Mouse (Mus musculus): ENCODE measurements around the gene Thbs2. TPM values are rescaled to one million over a fixed set of nuclear protein-coding genes. Genes with fewer than 3 reads are reported as not detected.

Gene Thbs2
- polyA plus RNA-seq, 1 experiment from 2014 or later: 6.9 TPM

DNA sequence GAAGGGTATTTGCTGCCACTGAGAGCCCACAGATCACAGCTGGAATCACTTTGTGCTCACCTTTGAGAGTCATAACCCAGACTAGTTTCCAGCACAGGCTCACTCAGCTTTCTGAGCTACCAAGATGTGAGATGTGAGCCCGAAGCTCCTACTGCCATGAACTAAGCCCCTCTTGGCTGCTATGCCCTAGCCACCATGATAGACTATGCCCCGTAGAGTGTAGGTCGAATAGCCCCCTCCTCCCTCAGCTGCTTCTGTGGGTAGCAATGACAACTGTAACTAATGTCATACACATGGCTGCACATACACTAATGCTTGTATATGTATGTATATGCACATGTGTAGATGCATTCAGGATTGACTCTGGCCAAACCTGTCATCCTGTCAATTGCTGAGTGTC, 20.3 kb upstream of the Thbs2 start:
- Histone ChIP-seq H3K36me3 (no peaks in the 10 kb centered on the region), H3K9me3 (no peaks in the 10 kb centered on the region), H3K27ac (replicated peaks) (no peak overlapping the region), H3K9ac (no peak overlapping the region), H3K27me3 (no peaks in the 10 kb centered on the region), H3K4me2 (no peak overlapping the region), H3K4me3 (no peak overlapping the region), H3K4me1 (replicated peaks) (peaks cover 19% of the 10 kb centered on the region)
- no peak for ATAC-seq (ENCODE audit: low read depth)
- 51% methylated on average over 3 of the region's 3 CpGs for WGBS

DNA sequence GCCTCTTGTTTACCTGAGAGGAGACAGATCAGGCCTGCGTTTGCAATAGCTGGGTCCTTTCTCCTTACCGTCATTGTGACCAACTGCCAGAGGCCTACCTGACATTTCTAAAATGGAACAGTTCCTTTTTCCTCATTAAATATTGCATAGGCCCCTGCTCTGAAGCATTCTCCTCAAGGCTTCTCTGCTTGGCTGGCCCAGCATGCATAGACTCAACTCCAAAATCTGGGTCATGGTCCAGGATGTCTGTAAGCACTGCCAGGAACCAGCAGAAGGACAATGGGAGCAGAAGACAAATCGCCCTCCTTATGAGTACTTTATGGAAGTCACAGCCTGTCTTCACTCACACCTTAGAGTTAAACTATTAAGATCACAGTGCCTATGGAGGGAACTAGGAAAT, 17.7 kb upstream of the Thbs2 start:
- H3K4me1 ChIP-seq (replicated peaks): peaks cover 13% of the 10 kb centered on the region
- no peaks in the 10 kb centered on the region for H3K9me3 ChIP-seq
- no peak overlapping the region for H3K4me3 ChIP-seq
- H3K27me3 ChIP-seq: no peaks in the 10 kb centered on the region
- H3K9ac ChIP-seq: no peak overlapping the region
- ATAC-seq (ENCODE audit: low read depth): no peak
- H3K27ac ChIP-seq (replicated peaks): no peak overlapping the region
- H3K36me3 ChIP-seq: no peaks in the 10 kb centered on the region
- 92% methylated on average over 3 of the region's 3 CpGs for WGBS
- H3K4me2 ChIP-seq: no peak overlapping the region

DNA sequence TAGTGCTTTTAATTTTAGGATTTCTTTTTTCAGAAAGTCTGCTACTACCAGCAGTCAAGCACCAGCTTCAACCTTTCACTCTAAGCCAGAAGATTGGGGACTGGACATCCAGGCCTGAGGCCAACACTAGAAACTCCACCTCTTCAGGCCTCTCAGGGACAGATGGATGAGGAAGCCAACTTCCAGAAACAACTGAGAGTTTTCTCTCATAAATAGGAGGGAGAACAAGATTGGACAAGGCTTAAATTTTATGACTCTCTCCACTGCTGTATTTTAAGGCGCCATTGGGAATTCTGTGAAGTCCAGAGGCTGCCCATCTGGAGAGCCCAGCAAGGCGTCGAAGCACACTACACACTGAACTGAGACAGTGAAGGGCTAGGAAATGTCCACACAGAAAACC, 17.0 kb upstream of the Thbs2 start:
- ATAC-seq (ENCODE audit: low read depth): no peak
- H3K27me3 ChIP-seq: no peaks in the 10 kb centered on the region
- H3K4me1 ChIP-seq (replicated peaks): peaks cover 13% of the 10 kb centered on the region
- H3K36me3 ChIP-seq: no peaks in the 10 kb centered on the region
- no peaks in the 10 kb centered on the region for H3K9me3 ChIP-seq
- H3K4me3 ChIP-seq: no peak overlapping the region
- WGBS: 81% methylated on average over 3 of the region's 3 CpGs
- H3K4me2 ChIP-seq: no peak overlapping the region
- H3K27ac ChIP-seq (replicated peaks): no peak overlapping the region
- H3K9ac ChIP-seq: no peak overlapping the region

DNA sequence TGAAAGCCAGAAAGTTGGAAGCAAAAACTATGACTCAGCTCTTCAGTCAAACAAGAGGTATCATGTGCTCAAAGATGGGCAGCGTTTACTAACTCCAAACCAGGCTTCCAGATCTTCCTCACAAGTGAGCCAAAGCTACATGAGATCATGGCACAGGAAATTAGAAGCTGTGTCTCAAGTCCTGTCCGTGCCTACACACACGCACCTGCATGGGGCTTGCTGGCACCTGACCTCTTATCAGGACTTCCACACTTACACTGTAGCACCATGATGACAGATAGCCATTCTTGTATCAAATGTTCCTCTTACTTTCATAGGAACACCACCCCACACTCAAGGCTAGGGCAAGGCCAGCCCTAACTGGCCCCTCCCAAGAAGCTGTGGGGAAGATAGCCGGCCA, 12.0 kb upstream of the Thbs2 start:
- Histone ChIP-seq H3K36me3 (no peaks in the 10 kb centered on the region), H3K4me3 (no peak overlapping the region), H3K4me2 (no peak overlapping the region), H3K9me3 (no peaks in the 10 kb centered on the region), H3K27me3 (no peaks in the 10 kb centered on the region), H3K4me1 (replicated peaks) (no peaks in the 10 kb centered on the region), H3K27ac (replicated peaks) (no peak overlapping the region), H3K9ac (no peak overlapping the region)
- ATAC-seq (ENCODE audit: low read depth): no peak
- 94% methylated on average over 4 of the region's 4 CpGs for WGBS

DNA sequence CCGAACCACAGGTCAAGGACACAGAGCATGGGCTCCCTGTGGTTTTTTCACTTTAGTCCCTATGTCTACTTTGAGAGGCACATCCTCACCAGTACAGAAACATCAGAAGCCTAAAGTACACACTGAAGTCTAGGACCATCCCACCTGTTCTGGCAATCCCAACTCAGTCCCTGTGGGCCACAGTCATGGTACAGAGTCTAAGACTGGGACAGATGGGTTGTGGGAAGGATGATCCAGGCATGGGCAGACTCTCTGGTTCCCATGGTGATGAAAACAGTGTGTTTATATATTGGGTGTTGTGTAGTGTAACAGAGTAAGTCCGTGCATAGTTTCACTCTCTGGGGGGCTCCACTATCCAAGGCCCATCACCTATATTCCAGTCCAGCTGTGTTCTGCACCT, 11.4 kb upstream of the Thbs2 start:
- Histone ChIP-seq H3K9ac (no peak overlapping the region), H3K4me3 (no peak overlapping the region), H3K36me3 (no peaks in the 10 kb centered on the region), H3K9me3 (no peaks in the 10 kb centered on the region), H3K4me1 (replicated peaks) (no peaks in the 10 kb centered on the region), H3K4me2 (no peak overlapping the region), H3K27ac (replicated peaks) (no peak overlapping the region), H3K27me3 (no peaks in the 10 kb centered on the region)
- WGBS: 88% methylated on average over 2 of the region's 2 CpGs
- ATAC-seq (ENCODE audit: low read depth): no peak

DNA sequence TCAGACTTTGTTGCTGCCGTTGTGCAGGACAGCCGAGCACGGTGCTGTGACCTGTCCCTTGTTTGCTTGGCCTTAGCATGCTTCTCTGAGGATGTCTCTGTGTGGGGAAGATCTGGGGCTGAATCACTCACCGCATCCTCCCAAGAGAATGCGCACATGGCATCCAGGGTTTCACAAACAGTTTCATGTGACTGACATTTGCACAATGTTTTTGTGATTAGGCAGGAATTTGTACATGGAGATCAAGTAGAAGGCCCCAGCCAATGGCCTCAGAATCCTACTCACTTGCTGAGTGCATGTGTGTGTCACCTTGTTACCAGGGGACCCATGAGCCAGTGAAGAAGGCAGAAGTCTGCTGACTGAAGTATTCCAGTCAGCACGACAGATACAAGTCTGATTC, 9.7 kb upstream of the Thbs2 start:
- Histone ChIP-seq H3K27ac (replicated peaks) (no peak overlapping the region), H3K9ac (no peak overlapping the region), H3K36me3 (no peaks in the 10 kb centered on the region), H3K4me1 (replicated peaks) (no peaks in the 10 kb centered on the region), H3K27me3 (no peaks in the 10 kb centered on the region), H3K4me2 (no peak overlapping the region), H3K4me3 (no peak overlapping the region), H3K9me3 (no peaks in the 10 kb centered on the region)
- 87% methylated on average over 6 of the region's 6 CpGs for WGBS
- ATAC-seq (ENCODE audit: low read depth): no peak

DNA sequence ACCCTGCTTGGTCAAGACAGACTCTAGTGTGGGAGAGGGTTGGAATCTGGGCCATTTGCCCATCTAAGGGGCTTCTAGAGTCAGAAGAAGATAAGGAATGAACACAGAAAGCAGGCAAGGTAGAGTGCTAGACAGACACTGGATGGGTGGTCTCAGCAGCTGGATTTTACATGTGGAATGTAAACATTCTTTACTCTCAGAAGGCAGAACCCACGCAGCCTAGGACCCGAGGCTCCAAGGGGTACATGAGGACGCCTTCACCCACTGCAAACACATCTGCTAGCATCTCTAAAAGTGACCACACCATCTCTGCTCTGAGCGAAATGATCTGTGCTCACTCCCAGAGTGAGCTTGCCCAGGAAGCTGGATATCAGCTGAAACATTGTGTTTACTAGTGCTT, 9.2 kb upstream of the Thbs2 start:
- ATAC-seq (ENCODE audit: low read depth): no peak
- Histone ChIP-seq H3K9me3 (no peaks in the 10 kb centered on the region), H3K27me3 (no peaks in the 10 kb centered on the region), H3K4me1 (replicated peaks) (no peaks in the 10 kb centered on the region), H3K27ac (replicated peaks) (no peak overlapping the region), H3K4me2 (no peak overlapping the region), H3K36me3 (no peaks in the 10 kb centered on the region), H3K9ac (no peak overlapping the region), H3K4me3 (no peak overlapping the region)
- 79% methylated on average over 4 of the region's 4 CpGs for whole genome bisulfite sequencing

DNA sequence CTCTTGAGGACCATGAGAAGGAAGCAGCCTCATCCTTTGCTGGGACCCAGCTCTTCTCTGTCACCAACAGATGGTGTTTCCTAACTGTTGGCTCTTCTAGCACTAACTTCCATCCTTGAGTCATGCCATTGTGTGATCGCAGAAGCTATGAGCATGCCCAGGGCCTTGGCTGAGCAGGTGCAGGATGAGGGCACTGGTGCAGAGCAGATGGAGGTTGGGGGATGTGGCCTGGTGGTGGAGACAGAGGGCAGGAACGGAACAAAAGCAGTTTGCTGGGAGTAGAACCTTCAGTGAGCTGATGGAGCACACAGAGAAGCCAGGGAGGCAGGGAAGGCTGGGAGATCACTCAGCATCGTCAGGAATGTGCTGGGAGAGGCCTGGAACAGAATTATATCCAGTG, 8.7 kb upstream of the Thbs2 start:
- 71% methylated on average over 3 of the region's 3 CpGs for WGBS

DNA sequence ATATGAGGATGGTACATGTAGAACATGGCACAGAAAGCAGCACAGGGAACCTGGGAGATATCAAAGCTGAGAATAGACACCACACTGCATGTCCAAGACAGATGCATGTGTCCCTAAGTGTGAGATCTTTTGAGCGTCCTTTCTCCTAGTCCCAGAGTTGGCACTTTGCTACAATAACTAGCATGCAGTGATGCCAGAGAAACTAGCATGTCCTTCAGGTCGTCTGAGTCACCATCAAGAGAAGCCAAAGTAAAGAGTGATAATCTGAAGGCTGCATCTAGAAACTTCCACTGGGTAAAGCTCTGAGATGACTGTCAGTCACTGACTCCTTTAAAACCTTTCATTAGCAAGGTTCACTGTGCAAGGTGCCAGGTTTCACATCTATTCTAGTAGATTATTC, 7.9 kb upstream of the Thbs2 start:
- Histone ChIP-seq H3K27ac (replicated peaks) (no peak overlapping the region), H3K4me2 (no peak overlapping the region), H3K4me3 (no peak overlapping the region), H3K36me3 (no peaks in the 10 kb centered on the region), H3K4me1 (replicated peaks) (no peaks in the 10 kb centered on the region), H3K9ac (no peak overlapping the region), H3K9me3 (no peaks in the 10 kb centered on the region), H3K27me3 (no peaks in the 10 kb centered on the region)
- ATAC-seq (ENCODE audit: low read depth): no peak
- WGBS: 72% methylated on average over 2 of the region's 2 CpGs

More for the DNA sequence above, 8.7 kb upstream of the Thbs2 start:
- H3K4me1 ChIP-seq (replicated peaks): no peaks in the 10 kb centered on the region
- H3K4me3 ChIP-seq: no peak overlapping the region
- H3K36me3 ChIP-seq: no peaks in the 10 kb centered on the region
- H3K9ac ChIP-seq: no peak overlapping the region
- no peaks in the 10 kb centered on the region for H3K9me3 ChIP-seq
- H3K27ac ChIP-seq (replicated peaks): no peak overlapping the region
- H3K4me2 ChIP-seq: no peak overlapping the region
- H3K27me3 ChIP-seq: no peaks in the 10 kb centered on the region
- ATAC-seq (ENCODE audit: low read depth): no peak

DNA sequence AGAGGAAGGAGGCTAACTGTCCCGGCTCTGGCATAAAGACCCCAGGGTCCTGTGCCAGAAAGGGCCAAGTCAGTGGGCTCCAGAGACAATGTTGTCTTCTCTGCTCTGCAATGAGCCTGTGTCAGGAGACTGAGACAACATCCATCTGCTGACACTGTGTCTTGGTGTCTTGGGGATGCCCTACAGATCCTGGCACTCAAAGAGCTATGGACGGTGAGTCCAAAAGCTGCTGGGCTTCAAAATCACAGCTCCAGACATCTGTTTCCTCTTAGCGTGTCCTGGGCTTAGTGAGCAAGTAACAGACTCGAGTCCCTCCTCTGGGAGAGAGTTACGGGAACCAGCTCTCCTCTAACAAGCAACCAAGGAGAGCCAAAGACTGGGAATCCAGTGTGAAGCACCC, 6.2 kb upstream of the Thbs2 start:
- H3K27ac ChIP-seq (replicated peaks): no peak overlapping the region
- H3K4me3 ChIP-seq: no peak overlapping the region
- H3K4me2 ChIP-seq: no peak overlapping the region
- H3K4me1 ChIP-seq (replicated peaks): no peaks in the 10 kb centered on the region
- no peaks in the 10 kb centered on the region for H3K27me3 ChIP-seq
- no peak for ATAC-seq (ENCODE audit: low read depth)
- no peak overlapping the region for H3K9ac ChIP-seq
- 89% methylated on average over 5 of the region's 5 CpGs for WGBS
- no peaks in the 10 kb centered on the region for H3K9me3 ChIP-seq
- H3K36me3 ChIP-seq: no peaks in the 10 kb centered on the region

DNA sequence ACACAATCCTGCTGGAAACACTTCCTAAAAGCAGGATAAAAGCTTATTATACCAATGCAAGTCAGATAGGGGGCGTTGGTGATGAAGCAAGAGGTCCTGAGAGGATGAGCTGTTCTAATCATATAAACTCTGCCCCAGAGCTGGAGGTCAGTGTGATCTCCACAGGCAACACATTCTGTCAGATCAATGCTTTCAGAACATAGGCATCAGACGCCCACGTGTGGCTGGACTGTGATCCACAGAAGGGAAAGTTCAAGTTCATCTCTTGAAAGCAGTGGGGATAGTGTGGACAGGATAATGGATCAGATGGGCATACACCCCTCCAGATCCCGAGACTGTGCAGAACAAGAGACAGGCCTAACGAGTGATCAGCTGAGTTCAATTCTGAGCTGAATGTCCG, 4.2 kb upstream of the Thbs2 start:
- Histone ChIP-seq H3K9me3 (no peaks in the 10 kb centered on the region), H3K36me3 (no peaks in the 10 kb centered on the region), H3K4me2 (no peak overlapping the region), H3K4me1 (replicated peaks) (peaks cover 16% of the 10 kb centered on the region), H3K27me3 (no peaks in the 10 kb centered on the region), H3K27ac (replicated peaks) (no peak overlapping the region), H3K9ac (no peak overlapping the region), H3K4me3 (no peak overlapping the region)
- 77% methylated on average over 6 of the region's 6 CpGs for WGBS
- no peak for ATAC-seq (ENCODE audit: low read depth)

DNA sequence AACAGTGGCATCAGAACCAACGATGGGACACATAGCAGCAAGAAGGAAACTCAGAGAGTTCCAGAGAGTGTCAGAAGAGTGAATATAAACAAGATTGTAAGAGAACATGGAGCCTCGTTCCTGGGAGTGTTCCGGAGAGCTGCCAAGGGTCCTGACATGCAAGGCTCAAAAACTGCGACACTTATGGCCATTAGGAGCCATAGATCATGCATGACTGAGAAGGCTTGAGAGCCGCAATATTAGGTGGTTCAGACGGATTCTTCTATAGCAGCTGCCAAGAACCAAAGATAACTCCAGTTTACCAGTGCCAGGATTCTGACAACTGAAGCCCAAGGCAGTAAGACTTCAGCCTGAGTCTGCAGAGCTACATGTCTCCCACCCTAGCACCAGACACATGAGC, 3.1 kb upstream of the Thbs2 start:
- 87% methylated on average over 6 of the region's 6 CpGs for WGBS

DNA sequence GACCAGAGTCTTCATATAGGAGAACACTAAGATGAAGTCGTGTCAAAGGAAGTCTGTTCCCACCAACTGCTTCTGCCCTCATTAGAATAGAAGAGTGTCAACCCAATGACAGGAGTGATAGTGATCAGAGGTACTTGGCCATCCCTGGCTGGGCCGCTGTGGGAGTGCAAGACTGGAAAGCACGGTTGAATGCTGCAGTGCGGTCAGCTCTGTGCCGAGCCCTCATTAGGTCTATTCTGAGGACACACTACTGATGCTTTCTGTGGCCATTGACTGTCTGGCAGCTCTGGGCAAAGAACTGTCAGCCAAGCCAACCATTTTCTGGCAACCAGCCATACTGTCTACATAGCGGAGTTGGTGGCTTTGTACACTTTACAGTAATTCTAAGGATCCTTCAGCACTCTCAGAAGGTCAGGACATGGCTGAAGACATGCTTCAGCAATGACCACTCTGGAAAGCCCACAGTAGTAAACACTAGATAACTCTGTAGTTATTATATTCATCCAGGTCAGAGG, 2.3 kb upstream of the Thbs2 start:
- WGBS: 91% methylated on average over 6 of the region's 6 CpGs
- ATAC-seq (ENCODE audit: low read depth): no peak
- H3K4me1 ChIP-seq (replicated peaks): peaks cover 19% of the 10 kb centered on the region

More for the DNA sequence above, 3.1 kb upstream of the Thbs2 start:
- H3K27ac ChIP-seq (replicated peaks): no peak overlapping the region
- H3K4me2 ChIP-seq: no peak overlapping the region
- H3K27me3 ChIP-seq: no peaks in the 10 kb centered on the region
- peaks cover 19% of the 10 kb centered on the region for H3K4me1 ChIP-seq (replicated peaks)
- H3K4me3 ChIP-seq: no peak overlapping the region
- ATAC-seq (ENCODE audit: low read depth): no peak
- H3K36me3 ChIP-seq: no peaks in the 10 kb centered on the region
- no peaks in the 10 kb centered on the region for H3K9me3 ChIP-seq
- H3K9ac ChIP-seq: no peak overlapping the region

More for the DNA sequence above, 2.3 kb upstream of the Thbs2 start:
- no peak overlapping the region for H3K27ac ChIP-seq (replicated peaks)
- no peak overlapping the region for H3K4me2 ChIP-seq
- H3K4me3 ChIP-seq: no peak overlapping the region
- no peaks in the 10 kb centered on the region for H3K36me3 ChIP-seq
- H3K27me3 ChIP-seq: no peaks in the 10 kb centered on the region
- no peak overlapping the region for H3K9ac ChIP-seq
- H3K9me3 ChIP-seq: no peaks in the 10 kb centered on the region
